In the genomic region with DNA sequence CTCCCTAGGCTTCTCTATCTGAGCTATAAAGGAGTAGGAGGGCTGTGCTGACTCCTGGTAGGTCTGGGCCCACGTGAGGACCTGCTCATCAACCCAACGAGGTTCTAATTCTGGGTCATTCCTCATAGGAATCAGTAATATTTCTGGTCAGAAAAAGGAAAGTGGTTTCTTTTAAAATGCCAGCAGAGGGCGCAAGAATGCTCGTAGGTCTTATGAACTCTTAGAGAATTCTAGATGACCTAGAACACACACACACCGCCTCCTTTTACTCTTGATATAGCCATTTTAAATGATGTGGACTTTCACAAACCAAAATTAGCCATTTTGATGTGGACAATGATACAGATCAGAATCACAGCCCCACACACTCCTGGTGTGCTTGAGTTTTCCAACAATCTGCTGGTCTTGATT, we compare ENCODE assay signal across 9 mouse cellular contexts. TPM values are rescaled to one million over a fixed set of nuclear protein-coding genes. Genes with fewer than 3 reads are reported as not detected.
DNase-seq lines count a peak whose midpoint lies in the region; ATAC-seq and TF ChIP-seq lines count a peak whose summit lies in the region.
"Had no signal": no experiment of that assay in that cellular context is flagged by ENCODE, and none has a peak within 500 bp of the region (broad histone marks: within the 10 kb centered on the region; RNA-seq: fewer than 3 reads in every experiment).

No protein-coding gene starts in this region.

- intact Hi-C loops in heart, postnatal 25 days (cut with DNase I) = loop anchor here (1.0 to 10.0 kb wide), 4 partner anchors 50 to 299 kb away; partner anchors contain the start of genes Bloc1s2 and Sec31b
- intact Hi-C loops in heart, postnatal 14 days (cut with DNase I) = loop anchor here (1.0 to 10.0 kb wide), 4 partner anchors 21 to 172 kb away; no protein-coding TSS in a partner anchor

- H3K9me3 ChIP-seq in G1E (replicated peaks) = no peaks in the 10 kb centered on the region
- H3K9me3 ChIP-seq in liver, embryonic 12.5 days (replicated peaks) = no peaks in the 10 kb centered on the region

- no peak for ATAC-seq in G1E (ENCODE audit: extremely low read depth, insufficient number of reproducible peaks, low FRiP score, poor library complexity, severe bottlenecking)
- no peak for ATAC-seq in liver, embryonic 12.5 days
- ATAC-seq in neutrophil, adult 5-6 weeks (ENCODE audit: extremely low read depth, insufficient number of reproducible peaks, low FRiP score, poor library complexity, severe bottlenecking) = 0 out of 2 replicates have a peak, but pooled peaks have one; percentile 17
- no peak for ATAC-seq in inflammation-experienced regulatory T-cells, adult 6 months

- peaks cover 51% of the 10 kb centered on the region for H3K4me1 ChIP-seq in G1E (ENCODE audit: insufficient read depth, low read depth, low read length)
- H3K4me1 ChIP-seq in liver, embryonic 12.5 days = peaks cover 44% of the 10 kb centered on the region

- no peak overlapping the region for H3K9ac ChIP-seq in liver, embryonic 12.5 days

- peaks cover 5% of the 10 kb centered on the region; the same call in 1 of the 2 replicates for H3K27me3 ChIP-seq in G1E (ENCODE audit: insufficient read depth, low read length)
- peaks cover 22% of the 10 kb centered on the region; the same call in 1 of the 2 replicates for H3K27me3 ChIP-seq in liver, embryonic 12.5 days (replicated peaks)

- TF ChIP-seq CTCF in G1E (IDR thresholded peaks at IDR 0.05; ENCODE audit: low read depth, low read length) = no peak

- H3K4me3 ChIP-seq in G1E (ENCODE audit: low read depth, low read length) = no peak overlapping the region
- H3K4me3 ChIP-seq in liver, embryonic 12.5 days = no peak overlapping the region

- DNase-seq in heart, adult 11 months = peak; percentile 89
- no peak for DNase-seq in heart, postnatal 25 days (ENCODE audit: low spot score)
- peak; percentile 41 for DNase-seq in G1E (ENCODE audit: low spot score)
- DNase-seq in embryo, embryonic 10 days (ENCODE audit: low spot score) = peak; percentile 86
- peak; percentile 36 to 60 for DNase-seq in heart, postnatal 14 days

- H3K4me2 ChIP-seq in liver, embryonic 12.5 days = peak overlapping the region; percentile 84

- H3K27ac ChIP-seq in liver, embryonic 12.5 days = no peak overlapping the region

- WGBS in liver, embryonic 12.5 days (ENCODE audit: insufficient replicate concordance) = 7% methylated on average over 5 of the region's 5 CpGs

- no peaks in the 10 kb centered on the region for H3K36me3 ChIP-seq in G1E (replicated peaks)
- no peaks in the 10 kb centered on the region for H3K36me3 ChIP-seq in liver, embryonic 12.5 days

RNA-seq across cellular contexts. Expression of gene Scd3, which starts 42.7 kb away (rescaled TPM):
- not detected for total RNA-seq in heart, postnatal 25 days (2021)
- 0.87 and 3.8 TPM in 2 replicates for total RNA-seq in G1E (2014; fragmentation: Nextera tagmentation)
- total RNA-seq in G1E (2017) = 0.12 and 0.27 TPM in 2 replicates
- 0.11 TPM in 1 of 2 replicates, not detected in the other for polyA plus RNA-seq in G1E (2012)
- not detected for total RNA-seq in heart, postnatal 14 days (2021)
- polyA plus RNA-seq in liver, embryonic 12.5 days (2016; fragmentation: Nextera tagmentation; extraction: Ambion mirVana) = 0.29 TPM in 1 of 2 replicates, not detected in the other
- not detected in 2 replicates for total RNA-seq in neutrophil, adult 5-6 weeks (2017)
- polyA plus RNA-seq in inflammation-experienced regulatory T-cells, adult 6 months (2017; shearing (Covaris generic)) = not detected

RNA-seq across cellular contexts. Expression of gene Scd2, which starts 47.7 kb away (rescaled TPM):
- 10 to 100 TPM; 12.5 to 13.1 TPM for total RNA-seq in heart, postnatal 25 days (2021)
- total RNA-seq in G1E (2014; fragmentation: Nextera tagmentation) (710 and 771 TPM in 2 replicates), G1E (2017) (537 and 649 TPM in 2 replicates)
- 63.8 and 97.6 TPM in 2 replicates for polyA plus RNA-seq in G1E (2012)
- 10 to 100 TPM; 24.8 to 27.2 TPM for total RNA-seq in heart, postnatal 14 days (2021)
- polyA plus RNA-seq in liver, embryonic 12.5 days (2016; fragmentation: Nextera tagmentation; extraction: Ambion mirVana) = 136 and 148 TPM in 2 replicates
- total RNA-seq in neutrophil, adult 5-6 weeks (2017) = 21.4 and 24.1 TPM in 2 replicates
- 10 to 100 TPM; 24.8 to 27.3 (median 25.3) TPM for polyA plus RNA-seq in inflammation-experienced regulatory T-cells, adult 6 months (2017; shearing (Covaris generic))

RNA-seq across cellular contexts. Expression of gene Pkd2l1, which starts 53.5 kb away (rescaled TPM):
- not detected for total RNA-seq in heart, postnatal 25 days (2021)
- not detected in 2 replicates for total RNA-seq in G1E (2014; fragmentation: Nextera tagmentation)
- total RNA-seq in G1E (2017) = not detected in 2 replicates
- not detected in 2 replicates for polyA plus RNA-seq in G1E (2012)
- total RNA-seq in heart, postnatal 14 days (2021) = not detected
- polyA plus RNA-seq in liver, embryonic 12.5 days (2016; fragmentation: Nextera tagmentation; extraction: Ambion mirVana) = not detected in 2 replicates
- total RNA-seq in neutrophil, adult 5-6 weeks (2017) = not detected in 2 replicates
- under 1 TPM in 1 of 3 experiments, not detected in 2; 0.10 TPM for polyA plus RNA-seq in inflammation-experienced regulatory T-cells, adult 6 months (2017; shearing (Covaris generic))
- total RNA-seq: adrenal gland, postnatal 36 days had no signal

Comparison
In these comparisons a context has a peak if more than half of its experiments do, and no peak if none do; other contexts are left out.
1. RNA of gene Scd2, which starts 47.7 kb away (total RNA-seq): 537 to 771 TPM in G1E; 24.8 to 27.2 TPM in heart, postnatal 14 days, 21.4 to 24.1 TPM in neutrophil, adult 5-6 weeks and 12.5 to 13.1 TPM in heart, postnatal 25 days; every median in the first group is over 10 times any median in the second.